Mouse (Mus musculus) heart, postnatal 25 days (tissue): ENCODE data around the gene Ly75. TPM values are rescaled to one million over a fixed set of nuclear protein-coding genes. Genes with fewer than 3 reads are reported as not detected.

Experiments
- DNase-seq: peaks from one replicate; pipeline ENCODE4 v3.0.0; 2022; ENCODE audit warnings: low spot score
- intact Hi-C: fragments of 180-260 bp; cut with DNase I; formaldehyde crosslinking; loops from one replicate; pipeline ENCODE4 v1.15.1; 2025
- total RNA-seq, 2 experiments: library from RNA; stranded (reverse); gene quantifications; 2 replicates each; pipeline ENCODE4 v1.2.3; 2021

The Ly75 gene
- total RNA-seq, 2 experiments from 2014 or later, result 0.61 to 0.75 TPM

DNA sequence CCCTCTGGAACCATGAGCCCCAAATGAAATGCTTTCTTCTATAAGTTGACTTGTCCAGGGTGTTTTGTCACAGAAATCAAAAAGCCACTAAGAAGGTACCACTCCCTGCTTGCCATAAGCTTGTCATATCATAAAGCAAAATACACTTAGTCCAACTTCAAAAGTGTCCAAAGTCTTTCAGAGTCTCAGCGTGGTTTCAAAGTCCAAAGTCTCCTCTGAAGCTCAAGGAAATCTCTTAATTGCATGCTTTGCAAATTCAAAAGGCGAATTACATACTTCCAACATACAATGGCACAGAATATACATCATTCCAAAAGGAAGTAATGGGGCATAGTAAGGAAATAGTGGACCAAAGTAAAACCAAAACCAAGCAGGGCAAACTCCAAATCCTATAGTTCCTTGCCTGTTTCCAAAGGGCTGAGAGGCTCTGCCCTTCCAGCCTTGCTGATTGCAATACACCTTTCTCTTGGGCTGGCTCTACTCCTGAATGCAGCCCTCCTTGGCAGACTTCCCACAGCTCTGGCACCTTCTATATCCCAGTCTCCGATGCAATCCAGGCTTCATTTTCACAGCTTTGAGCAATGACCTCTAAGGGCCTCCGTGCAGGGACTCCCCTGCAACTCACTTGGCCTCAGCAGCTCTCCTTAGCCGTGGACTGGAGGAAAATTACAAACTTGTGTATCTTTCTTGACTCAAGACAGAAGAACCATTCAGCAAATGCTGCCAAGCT, 122.3 kb downstream of the Ly75 start:
- DNase-seq, result no peak
- intact Hi-C loops, result no loop called here

DNA sequence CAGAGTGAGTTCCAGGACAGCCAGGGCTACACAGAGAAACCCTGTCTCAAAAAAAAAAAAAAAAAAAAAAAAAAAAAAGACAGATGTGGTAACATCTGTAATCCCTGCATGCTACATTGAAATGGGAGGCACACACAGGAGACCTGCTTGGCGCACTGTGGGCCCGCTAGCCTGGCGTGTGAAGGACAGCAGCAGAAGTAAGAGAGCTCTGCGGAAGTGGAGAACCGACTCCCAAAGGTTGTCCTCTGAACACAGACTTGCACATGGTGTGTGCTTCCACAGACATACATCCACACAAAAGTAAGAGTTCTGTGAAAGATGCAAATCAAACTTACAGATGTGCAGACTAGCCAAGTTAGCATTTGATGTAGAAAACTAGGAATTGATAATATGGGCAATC, 123.9 kb downstream of the Ly75 start:
- DNase-seq, result no peak
- intact Hi-C loops, result no loop called here

GRCm38 (mm10) chr2:60256751-60257150, 126.4 kb downstream of the Ly75 start:
- DNase-seq, result no peak
- intact Hi-C loops, result no loop called here

GRCm38 (mm10) chr2:60253506-60253905, 129.6 kb downstream of the Ly75 start:
- DNase-seq, result no peak

GRCm38 (mm10) chr2:60252782-60253181, 130.3 kb downstream of the Ly75 start:
- DNase-seq, result no peak
- intact Hi-C loops, result no loop called here

More at GRCm38 (mm10) chr2:60253506-60253905, 129.6 kb downstream of the Ly75 start:
- intact Hi-C loops, result no loop called here

Other genes starting within 250 kb of the Ly75 start
- gene Baz2b, start 173.5 kb downstream of the Ly75 start, total RNA-seq, result 10 to 100 TPM; 34.7 to 40.5 TPM
- 10 to 100 TPM; 24.1 to 25.9 TPM for gene March7, start 173.4 kb downstream of the Ly75 start, total RNA-seq
- 1 to 10 TPM; 9.4 to 9.9 TPM for gene Cd302, start 98.8 kb downstream of the Ly75 start, total RNA-seq
- gene Pla2r1, start 170.0 kb upstream of the Ly75 start, total RNA-seq, result 1 to 10 TPM in 1 of 2 experiments, under 1 TPM in 1; 0.99 to 1.7 TPM